Mouse (Mus musculus): Measurements from ENCODE around the gene Tfr2.
"Not testable (repeated sequence)": the region's sequence is repeated elsewhere in the genome, so short reads cannot be mapped to it uniquely, and the experiment has no call there.

Tfr2 gene

GRCm38 (mm10) chr5:137584976-137585375 is 15.3 kb downstream of the Tfr2 start:
- no peak for DNase-seq (ENCODE audit: low spot score)

- no peak for DNase-seq (ENCODE audit: low spot score)
Observed at GRCm38 (mm10) chr5:137590507-137590906, 20.9 kb downstream of the Tfr2 start.

GRCm38 (mm10) chr5:137595921-137596320 is 26.3 kb downstream of the Tfr2 start:
- no peak for DNase-seq (ENCODE audit: low spot score)

DNA sequence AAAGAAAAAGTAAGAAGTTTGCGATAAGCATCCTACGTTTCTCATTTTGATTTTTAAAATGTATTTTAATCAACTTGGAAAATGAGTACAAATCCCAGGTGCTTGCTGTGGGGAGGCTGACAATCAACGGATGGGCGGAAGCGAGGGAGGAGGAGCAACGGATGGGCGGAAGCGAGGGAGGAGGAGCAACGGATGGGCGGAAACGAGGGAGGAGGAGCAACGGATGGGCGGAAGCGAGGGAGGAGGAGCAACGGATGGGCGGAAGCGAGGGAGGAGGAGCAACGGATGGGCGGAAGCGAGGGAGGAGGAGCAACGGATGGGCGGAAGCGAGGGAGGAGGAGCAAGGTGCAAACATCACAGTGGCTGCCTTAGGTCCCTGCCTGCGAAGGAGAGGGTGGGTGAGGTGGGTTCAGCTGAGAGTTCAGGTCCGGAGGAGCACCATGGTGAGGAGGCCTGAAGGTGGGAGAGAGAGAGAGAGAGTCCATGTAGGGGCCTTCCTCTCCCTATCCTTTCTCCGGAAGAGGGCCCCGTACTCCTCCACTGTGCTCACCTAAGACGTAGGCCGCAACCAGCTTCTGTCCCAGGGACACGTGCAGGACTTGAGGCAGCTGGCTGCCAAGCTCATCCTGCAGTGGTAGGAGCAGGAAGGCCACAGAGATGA is 27.1 kb downstream of the Tfr2 start:
- DNase-seq (ENCODE audit: low spot score): no peak

- no peak for DNase-seq (ENCODE audit: low spot score)
Observed at GRCm38 (mm10) chr5:137597625-137598024, 28.0 kb downstream of the Tfr2 start.

DNA sequence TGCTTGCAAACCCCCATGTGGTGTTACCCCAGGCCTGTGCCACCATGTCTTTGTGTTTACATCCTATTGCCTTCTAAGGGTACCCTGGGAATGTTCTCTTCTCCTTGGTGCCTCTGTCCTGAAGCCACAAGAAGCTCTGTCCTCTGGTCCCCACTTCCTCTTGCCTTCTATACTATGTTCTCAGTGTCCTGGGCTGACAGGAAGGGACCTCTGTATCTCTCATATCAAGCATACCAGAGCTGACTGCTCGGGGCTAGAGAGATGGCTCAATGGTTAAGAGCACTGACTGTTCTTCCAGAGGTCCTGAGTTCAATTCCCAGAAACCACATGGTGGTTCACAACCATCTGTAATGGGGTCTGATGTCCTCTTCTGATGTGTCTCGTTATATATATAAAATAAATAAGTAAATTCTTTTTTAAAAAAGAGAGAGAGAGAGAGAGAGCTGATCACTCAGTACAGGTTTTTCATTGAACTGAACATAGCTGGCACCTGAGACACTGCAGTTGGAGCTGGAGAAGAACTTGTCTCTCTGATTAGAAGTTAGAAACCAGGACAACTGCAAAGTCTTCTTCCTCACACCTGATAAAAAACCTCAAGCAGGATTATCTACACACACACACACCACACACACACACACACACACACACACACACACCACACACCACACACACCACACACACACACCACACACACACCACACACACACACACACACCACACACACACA is 28.6 kb downstream of the Tfr2 start:
- DNase-seq (ENCODE audit: low spot score): no peak

DNA sequence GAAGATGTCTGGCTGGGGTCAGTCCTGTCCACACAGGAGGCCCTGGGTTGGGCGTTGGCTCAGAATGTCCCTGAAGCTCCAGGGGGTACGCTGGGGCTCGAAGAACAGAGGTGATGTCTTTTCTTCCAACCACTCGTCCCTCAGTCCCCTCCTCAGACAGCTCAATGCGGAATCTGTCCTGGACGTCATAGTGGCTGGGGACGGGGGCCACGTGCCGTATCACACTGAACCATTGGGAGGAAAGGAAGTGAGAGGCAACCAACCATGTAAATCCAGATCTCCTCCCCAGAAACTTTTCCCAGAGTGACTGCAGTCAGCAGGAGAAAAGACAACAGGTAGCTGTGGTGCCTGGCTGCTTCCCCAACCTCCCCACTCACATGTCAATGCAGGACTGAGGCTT is 30.0 kb downstream of the Tfr2 start:
- no peak for DNase-seq (ENCODE audit: low spot score)

GRCm38 (mm10) chr5:137600281-137600618 is 30.6 kb downstream of the Tfr2 start:
- no peak for DNase-seq (ENCODE audit: low spot score)

DNA sequence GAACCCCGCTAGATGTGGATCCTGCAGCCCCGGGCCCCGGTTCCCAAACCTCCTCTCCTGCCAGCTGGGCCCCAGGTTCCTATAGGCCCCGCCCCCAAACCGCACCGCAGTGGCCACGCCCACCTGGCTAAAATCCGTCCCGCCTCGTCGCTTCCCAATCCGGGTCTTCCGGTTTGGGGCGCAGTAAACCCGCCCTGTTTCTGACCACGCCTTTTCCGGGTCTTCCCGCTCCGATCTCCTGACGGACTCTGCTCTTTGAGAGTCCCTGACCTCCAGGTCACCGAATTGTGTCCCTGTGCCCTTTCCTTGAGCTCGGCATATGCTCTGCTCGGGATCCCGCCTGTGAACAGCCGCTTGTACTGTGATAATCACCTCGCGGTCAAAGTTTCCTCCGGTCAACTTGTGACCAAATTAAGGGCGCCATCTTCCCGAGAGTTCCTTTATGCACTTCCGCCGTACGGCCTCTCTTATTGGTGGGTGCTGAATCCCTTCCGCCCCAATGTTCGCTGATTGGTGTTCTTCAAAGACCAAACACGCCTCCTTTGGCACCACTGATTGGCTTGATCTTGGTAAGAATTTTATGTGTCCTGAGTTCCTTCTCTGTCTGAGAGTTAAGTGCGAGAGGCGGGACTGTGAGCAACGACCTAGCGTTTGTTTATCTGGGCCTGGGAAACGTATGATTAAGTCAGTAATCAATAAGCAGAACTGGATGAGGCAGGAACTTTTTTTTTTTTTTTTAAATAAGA is 31.2 kb downstream of the Tfr2 start, which contains the start of gene Mospd3:
Mospd3 (minus strand) TSS at position 440 of the 746 bp plus-strand sequence.
- DNase-seq (ENCODE audit: low spot score): peak; percentile 93

DNA sequence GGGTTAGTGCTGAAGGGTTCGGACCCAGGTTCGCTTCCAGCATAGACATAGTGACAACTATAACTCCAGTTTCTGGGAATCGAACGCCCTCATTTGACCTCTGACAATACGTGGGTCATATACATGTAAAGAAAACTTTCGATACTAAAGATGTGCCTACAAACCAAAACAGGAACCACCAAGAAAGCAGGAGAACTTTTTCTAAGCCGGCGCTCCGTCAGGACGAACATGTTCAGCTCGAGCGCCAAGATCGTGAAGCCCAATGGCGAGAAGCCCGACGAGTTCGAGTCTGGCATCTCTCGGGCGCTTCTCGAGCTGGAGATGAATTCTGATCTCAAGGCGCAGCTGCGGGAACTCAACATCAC is 31.7 kb downstream of the Tfr2 start:
- DNase-seq (ENCODE audit: low spot score): no peak

DNA sequence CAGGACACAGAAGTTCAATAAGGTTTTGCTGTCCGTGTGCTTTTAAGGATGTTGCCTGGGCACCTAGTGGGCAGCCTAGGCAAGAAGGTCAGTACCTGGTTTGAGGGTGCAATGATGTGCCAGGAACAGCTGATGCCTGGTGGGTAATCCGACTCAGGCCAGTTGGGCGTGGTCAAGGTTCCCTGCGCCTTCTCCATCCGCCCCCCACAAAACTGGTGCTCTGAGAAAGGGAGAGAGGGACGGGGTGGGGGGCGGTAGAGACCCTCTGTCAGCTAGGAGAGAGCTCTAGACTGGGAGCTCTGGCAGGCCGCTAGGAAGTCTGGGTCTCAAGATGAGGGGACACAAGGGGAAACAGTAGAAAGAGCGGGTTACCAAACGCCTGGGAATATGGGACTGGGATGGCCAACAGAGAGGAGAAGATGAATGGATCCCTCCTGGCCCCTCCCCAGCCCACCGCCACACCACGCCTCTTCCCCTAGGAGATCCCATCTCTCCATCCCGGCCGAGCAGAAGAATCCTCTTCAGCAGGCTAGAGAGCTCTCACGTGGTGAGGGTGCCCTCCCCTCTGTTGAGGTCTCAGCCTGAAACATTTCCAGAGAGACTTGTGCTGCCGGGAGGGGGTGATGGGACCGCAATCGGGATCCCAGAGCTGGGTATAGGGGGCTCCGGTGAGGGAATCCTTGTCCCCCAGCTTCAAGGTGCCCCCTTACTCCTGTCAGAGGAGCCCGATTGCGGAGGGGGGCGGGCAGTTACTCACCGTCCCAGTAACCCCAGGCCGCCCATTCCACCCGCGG is 38.4 kb downstream of the Tfr2 start:
- no peak for DNase-seq (ENCODE audit: low spot score)

DNA sequence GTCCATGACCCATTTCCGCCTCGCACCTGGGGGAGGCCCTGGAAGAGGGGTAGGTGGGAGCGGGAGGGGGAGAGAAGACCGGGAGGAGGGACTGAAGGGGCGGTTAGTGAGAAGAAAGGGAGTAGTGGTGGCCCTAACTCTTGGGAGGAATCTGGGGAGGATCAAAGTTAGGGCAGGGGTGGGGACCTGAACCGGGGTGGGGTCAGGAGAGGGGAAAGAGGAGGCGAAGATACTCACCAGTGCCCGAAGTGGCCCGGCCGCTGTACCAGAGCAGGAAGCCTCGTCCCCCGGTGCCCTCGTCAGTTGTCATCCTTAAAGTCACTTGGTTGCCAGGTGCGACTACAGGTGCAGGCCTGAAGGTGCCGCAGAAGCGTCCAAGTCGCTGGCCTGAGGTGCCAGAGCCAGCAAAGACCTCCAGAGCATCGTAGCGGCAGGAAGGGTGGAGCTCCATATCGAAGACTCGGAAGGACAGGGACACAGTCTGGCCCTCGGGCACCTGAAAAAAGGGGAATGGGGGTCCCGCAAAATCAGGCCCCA is 39.1 kb downstream of the Tfr2 start:
- no peak for DNase-seq (ENCODE audit: low spot score)

- DNase-seq (ENCODE audit: low spot score): no peak
Observed at GRCm38 (mm10) chr5:137609292-137609691, 39.7 kb downstream of the Tfr2 start.

DNA sequence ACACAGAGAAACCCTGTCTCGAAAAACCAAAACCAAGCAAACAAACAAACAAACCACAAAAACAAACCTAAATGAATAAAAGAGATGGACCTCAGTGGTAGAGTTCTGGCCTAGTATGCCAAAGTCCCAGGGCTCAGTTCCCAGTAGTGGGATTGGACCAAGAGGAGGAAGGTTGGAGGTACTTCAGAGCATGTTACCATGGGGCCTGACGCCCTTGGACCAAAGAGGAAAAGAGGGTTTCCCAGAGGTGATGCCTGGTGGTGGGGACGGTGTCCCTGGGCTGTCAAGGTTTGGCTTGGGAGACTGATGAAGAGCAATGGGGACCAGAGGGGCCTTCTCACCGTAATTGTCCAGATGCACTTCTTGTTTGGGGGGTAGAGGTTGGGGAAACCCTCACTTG is 40.4 kb downstream of the Tfr2 start:
- no peak for DNase-seq (ENCODE audit: low spot score)

- DNase-seq (ENCODE audit: low spot score): no peak
Observed at GRCm38 (mm10) chr5:137610548-137611244, 41.1 kb downstream of the Tfr2 start.

DNA sequence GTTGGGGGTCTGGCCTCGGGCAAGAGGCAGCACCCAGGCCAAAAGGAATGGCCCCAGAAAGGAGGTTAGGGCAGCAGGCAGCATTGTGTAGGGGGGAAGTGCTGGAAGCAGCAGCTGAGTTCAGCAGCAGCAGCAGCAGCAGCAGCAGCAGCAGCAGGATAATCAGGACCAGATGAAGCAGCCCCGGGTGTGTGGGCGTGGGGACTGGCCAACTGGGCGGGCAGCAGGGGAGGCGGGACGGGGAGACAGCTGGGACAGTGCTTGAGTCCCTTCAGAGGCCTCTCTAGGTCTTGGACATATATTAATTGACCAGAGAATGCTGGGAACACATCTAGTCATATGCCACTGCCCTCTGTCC is 41.6 kb downstream of the Tfr2 start:
- no peak for DNase-seq (ENCODE audit: low spot score)

GRCm38 (mm10) chr5:137613076-137613475 is 43.4 kb downstream of the Tfr2 start:
- no peak for DNase-seq (ENCODE audit: low spot score)

DNA sequence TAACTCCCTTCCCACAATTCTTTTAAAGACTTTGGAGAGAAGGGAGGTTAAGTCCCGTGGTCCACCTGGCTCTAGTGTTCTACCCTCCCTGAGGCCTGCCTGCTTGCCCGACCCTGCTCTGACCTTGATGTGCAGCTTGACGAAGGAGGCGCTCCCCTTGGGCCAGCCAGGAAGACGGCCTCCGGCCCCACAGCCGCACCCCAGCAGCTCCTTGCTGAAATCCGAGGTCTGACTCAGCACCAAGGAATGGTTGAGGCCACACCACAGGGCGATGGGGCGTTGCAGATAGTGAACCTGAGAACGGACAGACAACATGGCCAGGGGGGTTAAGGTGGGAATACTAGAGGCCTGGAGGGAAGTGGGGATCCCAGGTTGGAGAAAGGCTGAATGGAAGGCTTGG is 43.9 kb downstream of the Tfr2 start, which contains the start of gene Pcolce:
Pcolce (minus strand) TSS at position 235 of the 400 bp plus-strand sequence.
- no peak for DNase-seq (ENCODE audit: low spot score)

- DNase-seq (ENCODE audit: low spot score): not testable (repeated sequence)
Observed at GRCm38 (mm10) chr5:137614921-137615320, 45.3 kb downstream of the Tfr2 start.

DNA sequence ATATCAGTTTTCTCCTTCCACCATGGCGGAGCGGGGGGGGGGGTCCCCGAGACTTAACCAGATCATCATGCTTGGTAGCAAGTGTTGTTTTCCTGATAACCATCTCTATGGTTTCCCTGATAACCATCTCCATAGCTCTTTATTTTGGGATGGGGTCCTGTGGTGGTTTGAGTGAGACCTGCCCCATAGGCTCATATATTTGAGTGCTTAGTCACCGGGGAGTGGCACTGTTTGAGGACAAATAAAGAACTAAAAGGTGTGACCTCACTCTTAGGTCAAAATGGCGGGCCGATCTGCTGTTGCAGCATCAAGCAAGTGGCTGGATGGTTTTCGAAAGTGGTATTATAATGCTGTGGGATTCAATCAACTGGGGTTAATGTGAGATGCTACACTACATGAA is 45.7 kb downstream of the Tfr2 start:
- DNase-seq (ENCODE audit: low spot score): no peak

DNA sequence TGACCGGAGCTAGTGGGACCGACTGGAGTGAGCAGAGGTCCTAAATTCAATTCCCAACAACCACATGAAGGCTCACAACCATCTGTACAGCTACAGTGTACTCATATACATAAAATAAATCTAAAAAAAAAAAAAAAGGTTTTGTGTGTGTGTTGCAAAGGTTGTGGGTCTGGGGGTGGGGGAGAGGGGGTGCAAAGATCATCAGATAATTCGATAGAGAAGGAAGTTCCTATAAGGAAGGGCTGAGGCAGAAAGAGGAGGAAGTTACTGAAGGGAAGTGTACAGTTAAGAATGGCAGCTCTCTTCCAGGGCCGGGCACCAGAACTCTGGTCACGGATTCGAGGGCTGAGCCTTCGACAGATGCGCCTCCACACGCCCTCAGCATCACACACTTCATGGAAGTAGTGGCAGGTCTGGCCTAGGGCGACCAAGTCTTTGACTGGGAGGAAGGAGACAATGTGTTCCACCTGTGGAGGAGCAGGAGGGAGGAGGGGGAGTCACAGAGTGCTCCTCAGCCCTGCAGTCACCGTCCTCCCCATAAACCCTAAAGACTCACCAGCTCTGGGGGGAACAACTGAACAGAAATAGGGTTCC is 54.4 kb downstream of the Tfr2 start:
- no peak for DNase-seq (ENCODE audit: low spot score)
